Mouse (Mus musculus) neural tube, embryonic 11.5 days (tissue): ENCODE results near the gene Serpinb1c. TPM values are rescaled to one million over a fixed set of nuclear protein-coding genes. Genes with fewer than 3 reads are reported as not detected.
"Not testable (repeated sequence)": the region's sequence is repeated elsewhere in the genome, so short reads cannot be mapped to it uniquely, and the experiment has no call there.

Experiments
- ATAC-seq: fragments of 200-750 bp; cut with Nextera tagmentation; 2 replicates; pipeline ENCODE4 v1.8.0; 2017; ENCODE audit warnings: moderate number of reproducible peaks, mild to moderate bottlenecking, moderate TSS enrichment, moderate library complexity; ENCODE audit not compliant: insufficient read depth, low FRiP score, low TSS enrichment
- DNase-seq: peaks from one replicate; pipeline ENCODE4 v3.0.0-alpha.2; 2015; ENCODE audit warnings: low spot score
- H3K27ac ChIP-seq: fragments of 300-500 bp; sonication (generic); 2 replicates; pipeline ENCODE4 v1.5.1; 2014; ENCODE audit warnings: low read depth, mild to moderate bottlenecking, low read length
- H3K27me3 ChIP-seq: fragments of 300-500 bp; sonication (generic); 2 replicates; pipeline ENCODE4 v1.6.1; 2014; ENCODE audit warnings: mild to moderate bottlenecking, low read length, mixed read lengths; ENCODE audit not compliant: control insufficient read depth, insufficient read depth
- H3K36me3 ChIP-seq: fragments of 300-500 bp; sonication (generic); 2 replicates; pipeline ENCODE4 v1.6.1; 2014; ENCODE audit warnings: mild to moderate bottlenecking, low read length, moderate library complexity, mixed read lengths; ENCODE audit not compliant: control insufficient read depth, insufficient read depth
- H3K4me1 ChIP-seq: fragments of 300-500 bp; sonication (generic); 2 replicates; pipeline ENCODE4 v1.6.1; 2014; ENCODE audit warnings: low read length, mixed read lengths; ENCODE audit not compliant: control insufficient read depth, insufficient read depth
- H3K4me2 ChIP-seq: fragments of 300-500 bp; sonication (generic); 2 replicates; pipeline ENCODE4 v1.6.1; 2014; ENCODE audit warnings: low read depth, mild to moderate bottlenecking, moderate library complexity
- H3K4me3 ChIP-seq: fragments of 300-500 bp; sonication (generic); 2 replicates; pipeline ENCODE4 v1.5.1; 2014; ENCODE audit warnings: low read depth, low read length
- H3K9ac ChIP-seq: fragments of 300-500 bp; sonication (generic); 2 replicates; pipeline ENCODE4 v1.6.1; 2014; ENCODE audit warnings: mild to moderate bottlenecking, low read length
- H3K9me3 ChIP-seq: fragments of 300-500 bp; sonication (generic); 2 replicates; pipeline ENCODE4 v1.6.1; 2016; ENCODE audit warnings: low read length; ENCODE audit not compliant: control insufficient read depth
- WGBS: fragments of 180-500 bp; shearing (Covaris S2); extraction: QIAGEN DNeasy Blood & Tissue Kit; methylation state at CpG from one replicate; pipeline ENCODE4 v1.1.7; 2014; 5-methylcytosine and 5-hydroxymethylcytosine counted together
- polyA plus RNA-seq: library from polyadenylated mRNA; unstranded; fragments of >200 nt; fragmentation: Nextera tagmentation; extraction: Ambion mirVana; gene quantifications from 2 replicates; pipeline ENCODE4 v1.2.1, GENCODE M21; 2014

The Serpinb1c gene
- polyA plus RNA-seq, 1 experiment from 2014 or later, result not detected

GRCm38 (mm10) chr13:32873862-32874261, 24.1 kb downstream of the Serpinb1c start:
- DNase-seq (no peak), ATAC-seq (no peak)
- H3K27ac ChIP-seq, result no peak overlapping the region

GRCm38 (mm10) chr13:32868843-32869242, 29.2 kb downstream of the Serpinb1c start:
- 80% methylated on average over 5 of the region's 5 CpGs for WGBS
- ATAC-seq (no peak), DNase-seq (no peak)
- Histone ChIP-seq H3K36me3 (no peaks in the 10 kb centered on the region), H3K9me3 (no peaks in the 10 kb centered on the region), H3K9ac (no peak overlapping the region), H3K4me1 (no peaks in the 10 kb centered on the region), H3K27me3 (no peaks in the 10 kb centered on the region), H3K27ac (no peak overlapping the region), H3K4me2 (no peak overlapping the region), H3K4me3 (no peak overlapping the region)

More at GRCm38 (mm10) chr13:32873862-32874261, 24.1 kb downstream of the Serpinb1c start:
- Histone ChIP-seq H3K9ac (no peak overlapping the region), H3K4me3 (no peak overlapping the region), H3K4me2 (no peak overlapping the region), H3K4me1 (no peaks in the 10 kb centered on the region), H3K27me3 (no peaks in the 10 kb centered on the region), H3K36me3 (no peaks in the 10 kb centered on the region), H3K9me3 (no peaks in the 10 kb centered on the region)
- WGBS, result 74% methylated on average over 1 of the region's 1 CpGs

DNA sequence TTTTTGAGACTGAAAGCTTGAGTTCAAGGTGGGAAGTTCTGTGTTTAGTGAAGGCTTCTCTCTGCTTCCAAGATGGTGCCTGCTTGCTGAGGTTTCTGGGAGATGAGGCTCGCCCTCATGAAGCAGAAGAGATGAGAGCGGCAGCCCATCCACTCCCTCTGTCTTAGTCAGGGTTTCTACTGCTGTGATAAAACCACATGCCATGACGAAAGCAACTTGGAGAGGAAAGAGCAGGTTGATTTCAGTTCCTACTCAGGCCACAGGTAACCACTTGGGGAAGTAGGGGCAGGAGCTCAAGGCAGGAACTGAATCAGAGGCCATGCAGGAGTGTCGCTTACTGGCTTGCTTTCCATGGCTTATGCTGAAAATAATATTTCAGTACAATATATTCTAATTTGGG, 29.8 kb downstream of the Serpinb1c start:
- H3K36me3 ChIP-seq, DNase-seq, H3K9me3 ChIP-seq, H3K4me3 ChIP-seq, H3K9ac ChIP-seq, ATAC-seq, H3K27me3 ChIP-seq, H3K4me1 ChIP-seq, H3K4me2 ChIP-seq, H3K27ac ChIP-seq: not testable (repeated sequence)
- WGBS, result 82% methylated on average over 4 of the region's 4 CpGs

GRCm38 (mm10) chr13:32867030-32867429, 31.0 kb downstream of the Serpinb1c start:
- WGBS, result 73% methylated on average over 2 of the region's 2 CpGs
- no peak overlapping the region for H3K4me3 ChIP-seq
- H3K27me3 ChIP-seq, result no peaks in the 10 kb centered on the region
- no peaks in the 10 kb centered on the region for H3K9me3 ChIP-seq
- no peak overlapping the region for H3K9ac ChIP-seq
- H3K4me2 ChIP-seq, result no peak overlapping the region
- DNase-seq (no peak), ATAC-seq (no peak)
- H3K36me3 ChIP-seq, result no peaks in the 10 kb centered on the region
- H3K4me1 ChIP-seq, result no peaks in the 10 kb centered on the region
- H3K27ac ChIP-seq, result no peak overlapping the region

GRCm38 (mm10) chr13:32866484-32866883, 31.5 kb downstream of the Serpinb1c start:
- ATAC-seq (no peak; the same call in 1 of the 2 replicates), DNase-seq (peak; percentile 70)
- H3K27me3 ChIP-seq, result no peaks in the 10 kb centered on the region
- H3K9me3 ChIP-seq, result no peaks in the 10 kb centered on the region
- no peaks in the 10 kb centered on the region for H3K36me3 ChIP-seq
- no peak overlapping the region for H3K27ac ChIP-seq
- H3K4me1 ChIP-seq, result no peaks in the 10 kb centered on the region
- H3K4me2 ChIP-seq, result no peak overlapping the region
- no peak overlapping the region for H3K9ac ChIP-seq
- 10% methylated on average over 9 of the region's 9 CpGs for WGBS
- H3K4me3 ChIP-seq, result no peak overlapping the region

GRCm38 (mm10) chr13:32865591-32865990, 32.4 kb downstream of the Serpinb1c start:
- Histone ChIP-seq H3K9me3 (no peaks in the 10 kb centered on the region), H3K27ac (no peak overlapping the region), H3K36me3 (no peaks in the 10 kb centered on the region), H3K4me1 (no peaks in the 10 kb centered on the region), H3K4me2 (no peak overlapping the region), H3K4me3 (no peak overlapping the region), H3K27me3 (no peaks in the 10 kb centered on the region), H3K9ac (no peak overlapping the region)
- ATAC-seq, result no peak
- DNase-seq, result no peak
- WGBS, result 70% methylated on average over 2 of the region's 2 CpGs

DNA sequence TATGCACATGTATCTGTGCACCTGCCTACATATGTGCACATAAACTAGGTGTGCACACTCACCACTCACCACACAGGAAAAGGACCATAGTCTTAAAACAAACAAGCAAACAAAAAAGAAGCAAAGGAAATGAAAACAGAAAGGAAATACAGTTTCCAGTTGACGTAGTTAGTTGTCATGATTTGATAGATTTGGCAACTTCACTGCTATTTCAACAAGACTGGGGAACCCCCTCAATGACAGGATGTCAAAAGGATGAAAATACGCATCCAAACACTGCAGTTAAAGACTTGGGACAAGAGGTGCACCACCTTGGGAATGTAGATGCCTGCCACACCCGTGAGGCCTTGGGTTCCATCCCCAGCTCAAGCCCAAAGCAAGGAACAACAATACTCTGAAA, 33.5 kb downstream of the Serpinb1c start:
- not testable (repeated sequence) for ATAC-seq, H3K27me3 ChIP-seq, DNase-seq, H3K4me1 ChIP-seq, H3K27ac ChIP-seq, H3K9ac ChIP-seq, H3K4me2 ChIP-seq, H3K9me3 ChIP-seq, H3K4me3 ChIP-seq, H3K36me3 ChIP-seq
- 100% methylated on average over 3 of the region's 3 CpGs for WGBS

DNA sequence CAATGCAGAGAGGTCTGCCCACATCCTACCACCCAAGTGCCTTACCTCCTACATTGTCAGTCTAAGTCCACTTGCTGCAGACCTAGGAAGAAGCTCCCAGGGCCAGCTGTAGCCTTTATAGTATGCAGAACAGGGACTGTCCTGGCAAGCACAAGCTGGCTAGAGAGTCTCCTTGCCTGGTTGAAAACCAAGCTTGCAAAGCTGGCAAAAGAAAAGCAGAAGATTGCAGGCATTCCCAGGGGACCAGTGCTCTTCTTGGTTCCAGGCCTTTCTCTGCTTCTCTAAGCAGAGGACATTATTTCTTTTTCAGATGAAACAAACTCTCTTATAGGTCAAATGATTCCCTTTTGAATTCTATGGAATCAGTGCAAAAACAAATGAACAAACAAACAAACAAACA, 34.6 kb downstream of the Serpinb1c start:
- ATAC-seq (no peak), DNase-seq (no peak)
- H3K36me3 ChIP-seq, result no peaks in the 10 kb centered on the region
- H3K4me3 ChIP-seq, result no peak overlapping the region
- no peak overlapping the region for H3K9ac ChIP-seq
- no peak overlapping the region for H3K27ac ChIP-seq
- no peaks in the 10 kb centered on the region for H3K9me3 ChIP-seq
- no peaks in the 10 kb centered on the region for H3K4me1 ChIP-seq
- no peak overlapping the region for H3K4me2 ChIP-seq
- H3K27me3 ChIP-seq, result no peaks in the 10 kb centered on the region

DNA sequence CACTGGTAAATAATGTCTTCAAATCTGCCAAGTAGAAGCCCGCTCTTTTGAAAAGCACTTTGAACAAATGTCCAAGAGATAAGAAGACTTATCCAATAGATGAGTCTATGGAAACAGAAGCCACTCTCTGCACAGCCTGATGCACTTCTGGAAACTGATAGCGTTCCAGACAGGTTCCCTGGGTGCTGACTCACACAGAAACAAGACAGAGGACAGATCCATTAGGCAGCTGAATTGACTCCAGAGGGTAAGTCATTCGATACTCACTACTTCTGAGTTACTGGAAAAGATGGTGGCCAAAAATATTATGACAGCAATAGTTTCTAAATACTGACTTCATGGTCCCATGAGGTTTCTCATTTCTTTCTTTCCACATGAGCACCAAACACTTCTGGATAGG, 37.2 kb downstream of the Serpinb1c start:
- no peaks in the 10 kb centered on the region for H3K27me3 ChIP-seq
- no peaks in the 10 kb centered on the region for H3K9me3 ChIP-seq
- WGBS, result 84% methylated on average over 3 of the region's 3 CpGs
- no peaks in the 10 kb centered on the region for H3K4me1 ChIP-seq
- no peak overlapping the region for H3K4me3 ChIP-seq
- no peak overlapping the region for H3K9ac ChIP-seq
- no peak for DNase-seq
- H3K36me3 ChIP-seq, result no peaks in the 10 kb centered on the region
- no peak for ATAC-seq
- no peak overlapping the region for H3K27ac ChIP-seq
- H3K4me2 ChIP-seq, result no peak overlapping the region
